Mouse (Mus musculus): Measurements from ENCODE around the gene Rab29.
"Not testable (repeated sequence)": the region's sequence is repeated elsewhere in the genome, so short reads cannot be mapped to it uniquely, and the experiment has no call there.

The Rab29 gene

DNA sequence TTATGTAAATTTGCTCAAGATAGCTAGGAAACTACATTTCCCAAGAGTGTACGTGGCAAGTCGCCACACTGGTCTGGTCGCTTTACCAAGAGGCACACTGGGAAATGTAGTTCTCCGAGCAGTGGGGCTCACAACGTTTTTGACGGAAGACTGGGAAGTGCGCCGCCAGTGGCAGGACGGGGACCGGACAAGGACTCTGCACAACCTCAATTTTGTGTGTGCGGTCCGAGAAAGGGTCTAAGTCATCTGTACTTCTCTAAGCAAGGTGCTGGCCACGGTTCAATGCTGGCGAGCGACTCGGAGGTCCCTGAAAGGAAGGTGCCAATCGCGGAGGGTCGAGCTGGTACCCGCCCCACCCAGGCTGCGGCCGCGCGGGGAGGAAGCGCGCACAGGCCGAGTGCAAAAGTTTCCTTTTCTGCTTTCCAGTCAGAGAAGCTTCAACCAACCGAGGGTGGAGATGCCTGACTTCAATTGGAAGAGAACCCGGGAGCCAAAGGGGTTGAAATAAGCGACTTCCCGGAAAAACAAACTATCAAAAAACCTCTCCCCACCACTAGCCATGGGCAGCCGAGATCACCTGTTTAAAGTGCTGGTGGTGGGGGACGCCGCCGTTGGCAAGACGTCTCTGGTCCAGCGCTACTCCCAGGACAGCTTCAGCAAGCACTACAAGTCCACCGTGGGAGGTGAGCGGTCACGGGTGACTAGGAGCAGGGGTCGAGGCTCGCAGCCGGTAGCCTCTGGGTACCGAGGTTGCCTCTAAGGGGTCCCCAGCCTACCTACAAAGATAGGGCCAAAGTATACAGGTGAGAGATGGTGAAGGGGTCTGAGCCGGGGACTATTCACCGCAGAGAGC is at the start of gene Rab29:
Gene Rab29, plus strand, starts transcription at position 132 of the 853 bp plus-strand sequence.
- peak; percentile 84 to 91 for DNase-seq

- DNase-seq, result not testable (repeated sequence)
Observed at GRCm38 (mm10) chr1:131820353-131820752, 46.7 kb upstream of the Rab29 start.

GRCm38 (mm10) chr1:131820887-131821328 is 46.1 kb upstream of the Rab29 start:
- no peak for DNase-seq

GRCm38 (mm10) chr1:131822292-131822691 is 44.7 kb upstream of the Rab29 start:
- no peak for DNase-seq

DNA sequence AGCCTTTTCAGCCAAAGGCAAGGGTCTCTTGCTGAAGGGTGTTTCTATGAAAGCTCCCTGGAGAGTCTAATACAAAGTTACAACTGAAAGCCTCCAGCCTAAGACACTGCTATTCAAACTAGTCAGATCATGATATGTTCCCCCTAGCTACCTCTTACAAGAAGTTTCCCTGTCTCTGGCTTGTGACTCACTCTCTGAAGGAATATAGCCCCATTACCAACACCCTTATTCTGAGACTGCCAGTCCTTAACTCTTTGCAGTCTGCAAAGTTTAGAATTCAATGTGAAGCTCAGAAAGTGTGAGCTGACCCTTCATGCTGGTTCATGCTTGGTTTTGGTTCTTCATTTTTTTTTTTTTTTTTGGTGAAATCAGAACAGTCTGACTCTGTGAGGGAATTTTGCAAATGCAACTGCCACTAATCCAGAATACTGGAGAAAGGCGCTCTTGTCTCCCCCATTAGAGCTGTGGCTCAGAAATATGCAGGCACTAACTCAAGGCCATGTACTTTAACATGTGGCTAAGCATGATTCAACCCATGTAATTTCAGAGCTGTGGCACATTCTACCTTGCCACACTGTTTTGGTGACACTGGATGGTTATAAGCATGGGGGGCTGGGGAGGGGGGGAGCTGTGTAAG is 44.0 kb upstream of the Rab29 start:
- DNase-seq, result no peak

DNA sequence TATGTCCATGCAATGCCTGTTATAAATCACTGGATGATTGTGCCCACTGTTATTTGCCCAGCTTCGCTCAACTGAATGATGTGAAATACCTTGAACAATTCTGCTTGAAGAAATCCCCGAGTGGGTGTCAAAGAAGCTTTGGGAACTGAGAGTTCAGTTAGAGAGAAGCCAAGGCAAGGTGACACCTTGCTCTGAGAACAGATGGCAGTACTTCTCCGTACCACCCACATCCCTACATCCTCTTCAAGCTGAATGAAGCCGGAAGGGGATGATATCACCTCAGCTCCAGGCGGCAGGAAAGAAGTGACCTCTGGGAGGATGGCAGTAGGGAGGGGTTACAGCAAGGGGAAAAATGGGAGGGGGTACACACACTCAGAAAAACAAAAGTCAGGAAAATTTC is 43.5 kb upstream of the Rab29 start:
- no peak for DNase-seq

DNA sequence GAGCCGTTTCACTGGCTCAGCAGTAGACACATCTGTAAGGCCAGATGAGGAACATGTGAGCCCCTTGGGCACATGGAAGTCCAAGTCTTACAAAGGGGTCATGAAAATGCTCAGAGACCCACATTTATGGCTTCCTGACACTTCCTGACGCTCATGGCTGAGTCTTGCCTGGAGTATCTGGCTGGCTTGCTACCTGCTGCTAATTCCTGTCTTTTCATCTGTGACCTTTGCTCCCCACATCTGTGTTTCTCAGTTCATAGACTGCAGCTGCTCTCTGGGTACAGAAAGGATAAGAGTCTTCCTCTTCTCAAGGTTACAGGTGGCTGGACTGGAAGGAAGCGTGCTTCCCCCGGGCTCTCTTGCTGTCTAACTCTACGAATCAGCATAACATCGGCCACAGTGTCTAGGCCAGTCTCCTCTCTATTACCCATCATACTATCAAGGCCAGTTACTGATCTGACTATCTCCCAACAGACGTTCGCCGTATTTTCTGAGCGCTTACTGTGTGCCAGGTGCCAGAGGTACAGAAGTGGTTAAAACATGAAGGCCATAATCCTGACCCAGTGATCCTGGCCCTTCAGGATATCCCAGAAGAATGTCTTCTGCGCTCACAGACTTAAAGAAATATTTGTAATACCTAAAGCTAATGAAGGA is 42.4 kb upstream of the Rab29 start:
- no peak for DNase-seq

- DNase-seq, result no peak
Observed at GRCm38 (mm10) chr1:131827207-131827786, 39.7 kb upstream of the Rab29 start, which contains the start of gene Slc41a1. Gene Slc41a1 (plus strand): TSS chr1:131827493.

DNA sequence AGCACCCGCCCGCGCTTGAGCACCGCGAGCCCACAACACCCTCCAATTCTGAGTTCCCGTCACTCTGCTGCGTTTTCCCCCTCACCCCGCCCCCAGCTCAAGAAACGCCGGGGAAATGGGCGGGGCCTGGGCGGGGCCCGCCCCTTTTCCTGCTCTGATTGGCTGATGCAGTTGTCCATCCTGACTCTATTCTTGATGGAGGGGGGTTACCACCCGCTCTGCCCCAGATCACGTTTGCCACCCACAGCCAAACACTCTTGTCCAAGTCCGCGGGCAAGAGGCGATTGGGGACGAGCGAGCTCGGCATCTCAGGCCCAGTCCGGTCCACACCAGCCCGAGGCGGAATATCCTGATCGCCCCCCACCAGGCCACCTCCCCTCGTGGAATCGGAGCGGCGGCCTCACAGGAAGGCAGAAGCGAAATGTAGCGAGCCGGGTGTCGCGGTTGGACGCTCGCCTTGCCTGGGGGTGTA is 39.2 kb upstream of the Rab29 start:
- peak; percentile 98 to 99 for DNase-seq

- DNase-seq, result no peak
Observed at GRCm38 (mm10) chr1:131828297-131829126, 38.5 kb upstream of the Rab29 start.

- DNase-seq, result peak in 1 of 2 experiments; percentile 43
Observed at GRCm38 (mm10) chr1:131829279-131829678, 37.7 kb upstream of the Rab29 start.

- DNase-seq, result peak in 1 of 2 experiments; percentile 31
Observed at GRCm38 (mm10) chr1:131830561-131830960, 36.5 kb upstream of the Rab29 start.

DNA sequence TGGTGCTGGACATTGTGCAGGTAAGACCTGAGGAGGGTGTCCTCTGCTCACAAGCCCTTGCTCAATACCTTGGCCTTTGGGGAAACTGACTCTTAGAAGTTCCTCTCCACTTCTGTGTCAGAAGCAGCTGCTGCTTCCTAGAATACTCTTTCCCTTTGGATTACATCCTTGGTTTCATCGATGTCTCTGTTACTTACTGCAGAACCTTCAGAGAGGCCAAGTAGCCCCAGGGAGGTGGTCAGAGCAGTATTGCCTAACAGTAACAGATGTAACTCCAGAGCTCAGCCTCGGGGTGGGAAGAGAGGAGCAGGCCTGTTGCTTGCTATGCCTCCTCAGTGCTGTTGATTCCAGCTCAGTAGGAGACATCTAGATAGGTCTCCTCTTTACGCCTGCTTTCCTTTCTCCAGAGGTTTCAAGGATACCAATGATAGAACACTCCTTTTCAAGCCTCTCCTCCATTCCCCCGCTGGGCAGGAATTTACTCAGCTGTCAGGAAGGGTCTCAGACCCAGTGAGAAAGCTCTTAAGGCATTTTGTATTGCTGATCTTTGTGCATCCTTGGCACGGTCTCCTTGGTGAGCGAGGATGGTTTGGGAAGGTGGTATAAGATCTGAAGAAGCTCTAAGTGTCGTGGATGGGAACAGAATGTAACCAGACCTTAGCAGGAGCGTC is 35.9 kb upstream of the Rab29 start:
- DNase-seq, result no peak

GRCm38 (mm10) chr1:131837035-131837434 is 30.0 kb upstream of the Rab29 start:
- no peak for DNase-seq

- no peak for DNase-seq
Observed at GRCm38 (mm10) chr1:131838542-131838941, 28.5 kb upstream of the Rab29 start.

DNA sequence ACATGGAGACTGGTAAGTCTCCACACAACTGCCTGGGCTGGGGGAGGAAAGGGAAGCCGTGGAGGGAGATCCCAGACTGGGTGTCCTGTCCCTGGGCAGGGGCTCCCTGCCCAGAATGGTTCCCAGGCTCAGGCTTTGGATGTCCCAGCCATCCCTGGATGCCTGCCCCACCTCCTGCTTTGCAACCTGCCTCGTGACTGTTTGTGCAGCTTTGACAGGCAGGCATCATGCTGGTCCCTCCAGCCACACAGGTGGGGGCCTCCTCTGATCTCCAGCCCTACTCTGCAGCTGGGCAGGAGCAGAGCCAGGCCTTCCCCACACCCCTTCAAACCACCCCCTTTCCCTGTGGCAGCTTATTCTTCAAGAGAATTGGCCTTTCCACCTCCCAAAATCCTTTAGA is 27.7 kb upstream of the Rab29 start:
- peak; percentile 60 to 69 for DNase-seq

GRCm38 (mm10) chr1:131842221-131842620 is 24.8 kb upstream of the Rab29 start:
- no peak for DNase-seq

GRCm38 (mm10) chr1:131843758-131844157 is 23.3 kb upstream of the Rab29 start:
- DNase-seq, result peak; percentile 54 to 61

- DNase-seq, result peak; percentile 55 to 58
Observed at GRCm38 (mm10) chr1:131844883-131845282, 22.1 kb upstream of the Rab29 start.

DNA sequence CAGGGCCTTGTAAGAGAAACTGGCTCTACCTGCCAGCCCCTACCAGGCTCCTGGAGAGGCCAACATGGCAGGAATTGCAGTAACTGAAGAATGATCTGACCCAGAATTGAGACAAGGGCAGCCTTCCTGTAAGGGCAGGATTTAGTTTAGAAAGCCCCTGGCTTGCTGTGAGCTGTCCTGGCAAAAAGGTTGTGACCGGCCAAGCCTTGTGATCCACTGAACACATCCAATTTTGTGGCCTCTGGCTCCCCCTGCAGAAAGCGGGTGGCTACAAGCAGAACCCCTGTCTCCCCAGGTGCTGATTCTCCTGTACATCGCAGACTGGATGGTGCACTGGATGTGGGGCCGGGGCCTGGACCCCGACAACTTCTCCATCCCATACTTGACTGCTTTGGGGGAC is 20.8 kb upstream of the Rab29 start:
- DNase-seq, result peak; percentile 86 to 91

- no peak for DNase-seq
Observed at GRCm38 (mm10) chr1:131861811-131862210, 5.2 kb upstream of the Rab29 start.
